Mouse (Mus musculus): ENCODE results near the gene Ltbp1. TPM values are rescaled to one million over a fixed set of nuclear protein-coding genes. Genes with fewer than 3 reads are reported as not detected.

The Ltbp1 gene
- polyA plus RNA-seq, 1 experiment from 2014 or later = 14.2 TPM

DNA sequence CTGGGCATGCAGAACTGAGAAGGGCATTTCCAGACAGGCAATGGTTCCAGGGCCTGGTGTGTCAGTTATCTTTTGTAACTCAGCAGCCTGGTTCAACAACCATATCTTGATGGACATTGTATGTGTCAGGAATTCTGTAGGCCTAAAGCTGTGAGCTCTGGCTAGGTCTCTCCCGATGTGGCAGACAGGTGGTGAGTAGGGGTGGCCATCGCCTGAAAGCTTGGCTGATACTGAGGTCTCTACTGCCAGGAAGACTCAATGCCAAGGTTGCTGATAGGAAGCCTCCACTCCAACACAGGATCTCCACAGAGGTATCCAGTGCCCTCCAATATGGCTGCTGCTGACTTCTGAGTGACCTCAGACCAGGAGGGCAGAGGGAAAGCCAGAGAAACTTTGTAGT, 66.4 kb downstream of the Ltbp1 start:
- H3K9ac ChIP-seq (replicated peaks; ENCODE audit: low read length) = no peak overlapping the region
- no peak overlapping the region for H3K27ac ChIP-seq (replicated peaks; ENCODE audit: low read depth, low read length)
- no peak overlapping the region for H3K4me2 ChIP-seq (ENCODE audit: low read depth, low read length)
- H3K27me3 ChIP-seq (ENCODE audit: control insufficient read depth, insufficient read depth, low read length) = no peaks in the 10 kb centered on the region
- H3K4me1 ChIP-seq (ENCODE audit: control insufficient read depth, insufficient read depth, low read length) = 0 out of 2 replicates have a peak, but pooled peaks cover 4% of the 10 kb centered on the region
- no peak for DNase-seq (ENCODE audit: low spot score)
- 93% methylated on average over 2 of the region's 2 CpGs for WGBS
- H3K9me3 ChIP-seq (replicated peaks; ENCODE audit: control insufficient read depth, low read length) = no peaks in the 10 kb centered on the region
- ATAC-seq (replicated peaks; ENCODE audit: insufficient number of reproducible peaks, low FRiP score, low TSS enrichment, low read depth) = no peak
- H3K36me3 ChIP-seq (replicated peaks; ENCODE audit: control insufficient read depth, insufficient read depth, low read depth, low read length) = no peaks in the 10 kb centered on the region
- no peak overlapping the region for H3K4me3 ChIP-seq (ENCODE audit: low read depth, low read length)

DNA sequence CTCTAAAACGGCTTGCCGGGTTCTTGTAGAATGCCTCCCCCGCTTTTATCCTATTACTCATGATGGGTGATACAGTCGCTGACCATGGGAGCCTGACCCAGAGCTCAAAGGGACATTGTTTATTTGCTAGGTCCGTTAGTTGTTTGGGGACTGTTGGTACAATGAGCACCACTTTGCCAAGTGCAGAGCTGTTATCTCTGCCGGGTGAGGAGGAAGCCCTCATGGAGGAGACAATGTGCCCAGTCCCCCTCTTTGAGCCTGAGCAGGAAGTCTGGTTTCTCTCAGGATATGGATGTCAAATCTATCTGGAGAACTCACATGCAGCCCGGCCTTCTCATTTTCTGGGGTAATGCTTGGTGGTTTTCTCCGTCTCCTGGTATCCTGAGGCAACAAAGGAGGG, 68.5 kb downstream of the Ltbp1 start:
- no peaks in the 10 kb centered on the region for H3K4me1 ChIP-seq (ENCODE audit: control insufficient read depth, insufficient read depth, low read length)
- WGBS = 55% methylated on average over 8 of the region's 8 CpGs

DNA sequence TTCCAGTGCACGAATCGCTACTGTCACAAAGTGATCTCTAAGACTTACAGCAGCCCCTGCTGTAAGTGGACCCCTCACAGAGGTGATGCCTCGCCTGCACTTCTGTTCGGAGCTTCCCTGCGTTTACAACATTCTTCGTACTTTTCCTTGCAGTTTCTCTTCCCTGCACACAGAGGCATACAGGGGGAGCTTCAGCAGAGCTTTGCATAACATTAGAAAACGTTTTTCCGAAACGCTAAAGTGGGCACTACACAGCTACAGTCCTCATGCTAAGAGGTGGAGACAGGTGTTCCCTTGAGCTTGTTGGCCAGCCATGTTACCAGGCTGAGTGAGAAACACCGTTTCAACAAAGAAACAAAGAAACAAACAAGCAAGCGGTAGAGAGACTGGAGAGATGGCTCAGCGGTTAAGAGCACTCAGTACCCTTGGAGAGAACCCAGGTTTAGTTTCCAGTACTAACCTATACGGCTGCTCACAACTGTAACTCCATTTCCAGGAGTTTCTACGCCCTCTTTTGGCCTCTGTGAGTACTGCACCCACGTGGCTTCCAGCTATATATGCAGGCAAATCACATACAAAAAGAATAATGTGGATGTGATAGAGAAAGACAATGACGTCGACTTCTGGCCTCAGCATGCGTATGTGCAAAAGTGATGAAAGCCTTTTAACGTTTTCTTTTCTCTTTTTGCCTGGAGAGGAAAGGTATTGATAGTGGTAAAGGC, 69.8 kb downstream of the Ltbp1 start:
- DNase-seq (ENCODE audit: low spot score) (peak; percentile 47), ATAC-seq (replicated peaks; ENCODE audit: insufficient number of reproducible peaks, low FRiP score, low TSS enrichment, low read depth) (no peak)
- no peaks in the 10 kb centered on the region for H3K4me1 ChIP-seq (ENCODE audit: control insufficient read depth, insufficient read depth, low read length)
- H3K27ac ChIP-seq (replicated peaks; ENCODE audit: low read depth, low read length) = no peak overlapping the region
- no peak overlapping the region for H3K9ac ChIP-seq (replicated peaks; ENCODE audit: low read length)
- H3K4me3 ChIP-seq (ENCODE audit: low read depth, low read length) = no peak overlapping the region
- H3K9me3 ChIP-seq (replicated peaks; ENCODE audit: control insufficient read depth, low read length) = no peaks in the 10 kb centered on the region
- WGBS = 72% methylated on average over 19 of the region's 19 CpGs
- H3K4me2 ChIP-seq (ENCODE audit: low read depth, low read length) = no peak overlapping the region
- no peaks in the 10 kb centered on the region for H3K36me3 ChIP-seq (replicated peaks; ENCODE audit: control insufficient read depth, insufficient read depth, low read depth, low read length)
- no peaks in the 10 kb centered on the region for H3K27me3 ChIP-seq (ENCODE audit: control insufficient read depth, insufficient read depth, low read length)

More for the DNA sequence above, 68.5 kb downstream of the Ltbp1 start:
- no peaks in the 10 kb centered on the region for H3K36me3 ChIP-seq (replicated peaks; ENCODE audit: control insufficient read depth, insufficient read depth, low read depth, low read length)
- H3K9me3 ChIP-seq (replicated peaks; ENCODE audit: control insufficient read depth, low read length) = no peaks in the 10 kb centered on the region
- no peak for ATAC-seq (replicated peaks; ENCODE audit: insufficient number of reproducible peaks, low FRiP score, low TSS enrichment, low read depth)
- no peak overlapping the region for H3K4me3 ChIP-seq (ENCODE audit: low read depth, low read length)
- no peak for DNase-seq (ENCODE audit: low spot score)
- no peaks in the 10 kb centered on the region for H3K27me3 ChIP-seq (ENCODE audit: control insufficient read depth, insufficient read depth, low read length)
- H3K9ac ChIP-seq (replicated peaks; ENCODE audit: low read length) = no peak overlapping the region
- H3K27ac ChIP-seq (replicated peaks; ENCODE audit: low read depth, low read length) = no peak overlapping the region
- no peak overlapping the region for H3K4me2 ChIP-seq (ENCODE audit: low read depth, low read length)

DNA sequence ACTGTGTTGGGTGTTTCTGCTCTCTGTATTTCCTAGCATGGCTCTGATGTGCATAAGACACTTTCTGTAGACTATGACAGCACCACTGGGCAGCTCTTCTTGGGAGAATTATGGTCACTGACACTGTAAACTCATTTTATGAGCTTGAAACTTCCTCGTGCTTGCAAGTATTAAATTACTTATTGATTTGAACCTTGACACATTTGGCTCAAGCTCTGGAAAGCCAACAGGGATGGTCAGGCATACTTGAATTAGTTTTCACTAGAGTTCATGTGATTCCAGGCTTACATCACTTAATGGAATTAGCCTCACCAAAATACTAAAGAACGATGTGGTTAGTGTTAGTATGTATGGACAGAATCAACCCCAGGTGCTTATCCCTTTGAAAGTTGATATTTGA, 76.0 kb downstream of the Ltbp1 start:
- Histone ChIP-seq H3K4me3 (ENCODE audit: low read depth, low read length) (no peak overlapping the region), H3K27me3 (ENCODE audit: control insufficient read depth, insufficient read depth, low read length) (no peaks in the 10 kb centered on the region), H3K4me2 (ENCODE audit: low read depth, low read length) (no peak overlapping the region), H3K4me1 (ENCODE audit: control insufficient read depth, insufficient read depth, low read length) (no peaks in the 10 kb centered on the region), H3K27ac (replicated peaks; ENCODE audit: low read depth, low read length) (no peak overlapping the region), H3K9ac (replicated peaks; ENCODE audit: low read length) (no peak overlapping the region), H3K36me3 (replicated peaks; ENCODE audit: control insufficient read depth, insufficient read depth, low read depth, low read length) (no peaks in the 10 kb centered on the region), H3K9me3 (replicated peaks; ENCODE audit: control insufficient read depth, low read length) (no peaks in the 10 kb centered on the region)
- DNase-seq (ENCODE audit: low spot score) = no peak
- 52% methylated on average over 2 of the region's 2 CpGs for WGBS
- ATAC-seq (replicated peaks; ENCODE audit: insufficient number of reproducible peaks, low FRiP score, low TSS enrichment, low read depth) = no peak

DNA sequence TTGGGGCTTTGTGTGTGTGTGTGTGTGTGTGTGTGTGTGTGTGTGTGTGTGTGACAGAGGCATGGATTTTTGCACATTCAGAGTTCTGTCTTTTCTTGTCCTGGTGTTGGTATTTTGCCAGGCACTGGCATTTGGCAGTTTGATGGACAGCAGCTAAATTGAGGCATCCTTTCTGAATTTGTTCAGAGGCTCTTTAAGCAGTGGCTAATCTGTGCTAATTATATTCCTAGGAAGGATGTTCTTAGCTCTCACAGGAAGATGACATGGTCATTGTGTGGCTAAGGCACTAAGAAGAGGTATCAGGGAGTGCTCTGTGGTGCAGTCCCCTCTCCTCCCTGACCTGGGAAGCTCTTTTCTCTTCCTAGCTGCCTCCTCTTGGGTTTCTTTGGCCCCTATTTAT, 77.1 kb downstream of the Ltbp1 start:
- H3K9ac ChIP-seq (replicated peaks; ENCODE audit: low read length) = no peak overlapping the region
- no peaks in the 10 kb centered on the region for H3K9me3 ChIP-seq (replicated peaks; ENCODE audit: control insufficient read depth, low read length)
- H3K4me3 ChIP-seq (ENCODE audit: low read depth, low read length) = no peak overlapping the region
- DNase-seq (ENCODE audit: low spot score) (no peak), ATAC-seq (replicated peaks; ENCODE audit: insufficient number of reproducible peaks, low FRiP score, low TSS enrichment, low read depth) (no peak)
- no peaks in the 10 kb centered on the region for H3K36me3 ChIP-seq (replicated peaks; ENCODE audit: control insufficient read depth, insufficient read depth, low read depth, low read length)
- H3K4me1 ChIP-seq (ENCODE audit: control insufficient read depth, insufficient read depth, low read length) = no peaks in the 10 kb centered on the region
- H3K4me2 ChIP-seq (ENCODE audit: low read depth, low read length) = no peak overlapping the region
- no peaks in the 10 kb centered on the region for H3K27me3 ChIP-seq (ENCODE audit: control insufficient read depth, insufficient read depth, low read length)
- H3K27ac ChIP-seq (replicated peaks; ENCODE audit: low read depth, low read length) = no peak overlapping the region

DNA sequence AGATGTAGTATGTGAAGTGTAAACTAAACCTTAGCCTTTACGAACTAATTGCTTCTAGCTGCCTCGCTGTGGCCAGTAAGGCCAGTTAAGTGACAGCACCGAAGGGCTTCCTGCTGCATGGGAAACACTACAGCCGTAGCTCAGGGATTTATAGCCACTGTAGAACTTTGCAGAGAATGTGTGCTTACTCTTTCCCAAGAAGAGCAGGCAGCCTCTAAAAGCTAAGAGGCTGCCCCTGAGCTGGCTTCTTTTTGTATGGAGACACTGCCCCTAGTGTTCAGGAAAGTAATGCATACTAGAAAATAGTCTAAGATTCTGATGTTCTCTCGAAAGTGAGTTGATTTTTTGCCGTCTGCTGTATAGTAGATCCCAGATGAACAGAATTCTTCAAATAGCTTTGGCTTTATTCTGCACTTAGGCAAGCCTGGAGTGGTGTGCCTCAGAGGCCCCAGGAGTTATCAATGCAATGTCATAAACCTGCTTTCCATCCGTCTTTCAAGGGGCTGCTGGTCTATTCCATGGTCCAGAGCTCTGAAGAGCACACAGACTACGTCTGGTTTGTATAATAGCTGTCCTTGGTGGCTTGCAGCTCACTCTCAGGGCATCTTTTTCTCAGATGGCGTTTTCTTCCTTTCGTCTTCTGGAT, 82.1 kb downstream of the Ltbp1 start:
- no peak overlapping the region for H3K9ac ChIP-seq (replicated peaks; ENCODE audit: low read length)
- H3K9me3 ChIP-seq (replicated peaks; ENCODE audit: control insufficient read depth, low read length) = no peaks in the 10 kb centered on the region
- no peak overlapping the region for H3K4me3 ChIP-seq (ENCODE audit: low read depth, low read length)
- H3K36me3 ChIP-seq (replicated peaks; ENCODE audit: control insufficient read depth, insufficient read depth, low read depth, low read length) = no peaks in the 10 kb centered on the region
- peak; percentile 81 for DNase-seq (ENCODE audit: low spot score)
- H3K4me1 ChIP-seq (ENCODE audit: control insufficient read depth, insufficient read depth, low read length) = no peaks in the 10 kb centered on the region
- no peak; the same call in 1 of the 2 replicates for ATAC-seq (replicated peaks; ENCODE audit: insufficient number of reproducible peaks, low FRiP score, low TSS enrichment, low read depth)
- 48% methylated on average over 10 of the region's 10 CpGs for WGBS
- H3K27ac ChIP-seq (replicated peaks; ENCODE audit: low read depth, low read length) = no peak overlapping the region
- no peaks in the 10 kb centered on the region for H3K27me3 ChIP-seq (ENCODE audit: control insufficient read depth, insufficient read depth, low read length)
- no peak overlapping the region for H3K4me2 ChIP-seq (ENCODE audit: low read depth, low read length)

DNA sequence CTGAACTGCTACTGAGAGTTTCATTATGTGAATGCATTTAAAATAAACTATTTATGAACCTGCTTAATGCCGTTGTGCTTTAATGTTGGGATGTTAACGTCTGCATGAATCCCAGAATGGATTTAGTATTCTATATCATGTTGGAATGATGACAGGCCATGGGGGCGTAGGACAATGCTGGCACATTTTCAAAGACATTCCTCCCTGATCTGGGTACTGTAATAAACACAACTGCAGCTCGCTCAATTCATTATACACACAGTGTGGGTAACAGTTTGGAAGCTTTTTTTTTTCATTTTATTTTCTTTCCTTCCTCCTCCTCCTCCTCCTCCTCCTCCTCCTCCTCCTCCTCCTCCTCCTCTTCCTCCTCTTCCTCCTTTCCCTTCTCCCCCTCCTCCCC, 82.9 kb downstream of the Ltbp1 start:
- 83% methylated on average over 4 of the region's 4 CpGs for WGBS
- no peaks in the 10 kb centered on the region for H3K27me3 ChIP-seq (ENCODE audit: control insufficient read depth, insufficient read depth, low read length)
- H3K36me3 ChIP-seq (replicated peaks; ENCODE audit: control insufficient read depth, insufficient read depth, low read depth, low read length) = no peaks in the 10 kb centered on the region
- H3K27ac ChIP-seq (replicated peaks; ENCODE audit: low read depth, low read length) = no peak overlapping the region
- ATAC-seq (replicated peaks; ENCODE audit: insufficient number of reproducible peaks, low FRiP score, low TSS enrichment, low read depth) (no peak), DNase-seq (ENCODE audit: low spot score) (no peak)
- H3K9me3 ChIP-seq (replicated peaks; ENCODE audit: control insufficient read depth, low read length) = no peaks in the 10 kb centered on the region
- H3K4me1 ChIP-seq (ENCODE audit: control insufficient read depth, insufficient read depth, low read length) = no peaks in the 10 kb centered on the region
- no peak overlapping the region for H3K4me3 ChIP-seq (ENCODE audit: low read depth, low read length)
- no peak overlapping the region for H3K4me2 ChIP-seq (ENCODE audit: low read depth, low read length)
- H3K9ac ChIP-seq (replicated peaks; ENCODE audit: low read length) = no peak overlapping the region

DNA sequence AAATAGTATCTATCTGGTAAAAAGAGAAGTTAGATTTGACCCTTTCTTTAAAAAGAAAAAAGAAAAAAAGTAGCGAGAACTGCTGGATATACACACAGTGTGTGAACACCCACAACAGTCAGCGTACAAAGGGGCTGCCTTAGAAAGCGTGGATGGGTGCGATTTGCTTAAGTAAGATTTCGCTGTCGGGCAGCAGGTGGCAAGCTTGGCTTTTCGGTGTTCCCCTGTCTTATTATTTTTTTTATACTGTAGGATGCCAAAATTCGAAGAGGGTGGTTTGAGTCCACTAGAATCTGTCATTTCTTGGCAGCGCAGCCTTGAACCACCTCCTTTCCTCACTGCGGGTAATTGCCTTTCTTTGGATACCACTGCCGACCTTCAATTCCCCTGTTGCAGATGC, 83.4 kb downstream of the Ltbp1 start:
- H3K4me3 ChIP-seq (ENCODE audit: low read depth, low read length) = no peak overlapping the region
- no peak overlapping the region for H3K9ac ChIP-seq (replicated peaks; ENCODE audit: low read length)
- DNase-seq (ENCODE audit: low spot score) = no peak
- no peak for ATAC-seq (replicated peaks; ENCODE audit: insufficient number of reproducible peaks, low FRiP score, low TSS enrichment, low read depth)
- H3K4me1 ChIP-seq (ENCODE audit: control insufficient read depth, insufficient read depth, low read length) = no peaks in the 10 kb centered on the region
- H3K36me3 ChIP-seq (replicated peaks; ENCODE audit: control insufficient read depth, insufficient read depth, low read depth, low read length) = no peaks in the 10 kb centered on the region
- WGBS = 79% methylated on average over 11 of the region's 11 CpGs
- no peak overlapping the region for H3K27ac ChIP-seq (replicated peaks; ENCODE audit: low read depth, low read length)
- H3K27me3 ChIP-seq (ENCODE audit: control insufficient read depth, insufficient read depth, low read length) = no peaks in the 10 kb centered on the region
- no peaks in the 10 kb centered on the region for H3K9me3 ChIP-seq (replicated peaks; ENCODE audit: control insufficient read depth, low read length)
- no peak overlapping the region for H3K4me2 ChIP-seq (ENCODE audit: low read depth, low read length)

All from embryonic facial prominence, embryonic 11.5 days (tissue).